Mouse (Mus musculus) hematopoietic stem cell, adult 5-6 weeks (primary cell): ENCODE results near the gene Car14. TPM values are rescaled to one million over a fixed set of nuclear protein-coding genes. Genes with fewer than 3 reads are reported as not detected.

Experiments used
- total RNA-seq: library from RNA; stranded (forward); fragments of 172-1452, 232-1000 nt; gene quantifications from 2 replicates; pipeline ENCODE4 v1.2.3, GENCODE M21; 2017

Car14 gene
- total RNA-seq, 1 experiment from 2014 or later, result not detected

Other genes starting within 250 kb of the Car14 start
- 285 and 320 TPM in 2 replicates for gene Mcl1, start 245.9 kb downstream of the Car14 start, total RNA-seq
- 0.13 TPM in 1 of 2 replicates, not detected in the other for gene Adamtsl4, start 216.8 kb downstream of the Car14 start, total RNA-seq
- 0.75 and 4.1 TPM in 2 replicates for gene Ecm1, start 165.1 kb downstream of the Car14 start, total RNA-seq
- gene Tars2, start 144.5 kb downstream of the Car14 start, total RNA-seq, result 44.8 and 45.2 TPM in 2 replicates
- 30.7 and 32.6 TPM in 2 replicates for gene Rprd2, start 85.8 kb downstream of the Car14 start, total RNA-seq
- 42.8 and 46.1 TPM in 2 replicates for gene Prpf3, start 48.8 kb downstream of the Car14 start, total RNA-seq
- 215 and 264 TPM in 2 replicates for gene Mrps21, start 33.2 kb downstream of the Car14 start, total RNA-seq
- gene Ciart, start 22.4 kb downstream of the Car14 start, total RNA-seq, result 9.3 and 15.3 TPM in 2 replicates
- gene BC028528, start 12.7 kb downstream of the Car14 start, total RNA-seq, result 103 and 119 TPM in 2 replicates
- gene Aph1a, start 10.7 kb downstream of the Car14 start, total RNA-seq, result 22.3 and 28.0 TPM in 2 replicates
- gene Anp32e, start 24.6 kb upstream of the Car14 start, total RNA-seq, result 228 and 484 TPM in 2 replicates
- gene Plekho1, start 91.3 kb upstream of the Car14 start, total RNA-seq, result 37.5 and 41.6 TPM in 2 replicates
- gene Vps45, start 153.8 kb upstream of the Car14 start, total RNA-seq, result 14.0 and 29.1 TPM in 2 replicates
- 24.3 and 34.7 TPM in 2 replicates for gene Otud7b, start 199.8 kb upstream of the Car14 start, total RNA-seq